Comparison of ENCODE assay signal across 8 mouse cellular contexts in genomic region chr19:46762291-46762991, GRCm38 (mm10). TPM values are rescaled to one million over a fixed set of nuclear protein-coding genes. Genes with fewer than 3 reads are reported as not detected.
DNase-seq lines count a peak whose midpoint lies in the region; ATAC-seq lines count a peak whose summit lies in the region.

No protein-coding gene starts in this region.

- WGBS in heart, embryonic 14.5 days: 1% methylated on average over 50 of the region's 50 CpGs
- under 1% methylated on average over 50 of the region's 50 CpGs for WGBS in liver, embryonic 16.5 days (ENCODE audit: insufficient replicate concordance)

- H3K4me2 ChIP-seq in heart, embryonic 14.5 days (ENCODE audit: low read length): peak overlapping the region; percentile 100
- H3K4me2 ChIP-seq in liver, embryonic 16.5 days (ENCODE audit: low read depth, low read length): peak overlapping the region; percentile 100

- ATAC-seq in heart, embryonic 14.5 days (ENCODE audit: insufficient number of reproducible peaks, insufficient read depth, low FRiP score, low read depth): no peak
- no peak for ATAC-seq in liver, embryonic 16.5 days (ENCODE audit: low read depth)

- no peaks in the 10 kb centered on the region for H3K9me3 ChIP-seq in heart, embryonic 14.5 days (ENCODE audit: control insufficient read depth, low read length)
- no peaks in the 10 kb centered on the region for H3K9me3 ChIP-seq in liver, embryonic 16.5 days (replicated peaks; ENCODE audit: control insufficient read depth, low read length)

- H3K9ac ChIP-seq in heart, embryonic 14.5 days (ENCODE audit: low read length): peak overlapping the region; percentile 81
- H3K9ac ChIP-seq in liver, embryonic 16.5 days (ENCODE audit: low read depth, low read length): peak overlapping the region; percentile 87

- no peak overlapping the region for H3K27ac ChIP-seq in heart, embryonic 14.5 days (replicated peaks in 1 of 2; ENCODE audit: control insufficient read depth in 1 of 2, insufficient read depth in 1 of 2, low read depth in 2 of 2, low read length in 2 of 2)
- H3K27ac ChIP-seq in liver, embryonic 16.5 days (ENCODE audit: low read length): no peak overlapping the region

- peak overlapping the region; percentile 81 to 88 for H3K4me3 ChIP-seq in heart, embryonic 14.5 days (ENCODE audit: control insufficient read depth in 1 of 2, insufficient read depth in 1 of 2, low read depth in 1 of 2, low read length in 2 of 2)
- peak overlapping the region; percentile 99 for H3K4me3 ChIP-seq in liver, embryonic 16.5 days (ENCODE audit: low read depth, low read length)

- H3K27me3 ChIP-seq in heart, embryonic 14.5 days (ENCODE audit: control insufficient read depth, insufficient read depth, low read length): no peaks in the 10 kb centered on the region
- peaks cover 14% of the 10 kb centered on the region; the same call in 1 of the 2 replicates for H3K27me3 ChIP-seq in liver, embryonic 16.5 days (ENCODE audit: control insufficient read depth, insufficient read depth, low read depth, low read length)

- peaks cover 0 to 6% of the 10 kb centered on the region in 2 experiments; a peak in 3 of 4 replicates for H3K4me1 ChIP-seq in heart, embryonic 14.5 days (ENCODE audit: control insufficient read depth in 2 of 2, insufficient read depth in 2 of 2, low read length in 2 of 2)
- H3K4me1 ChIP-seq in liver, embryonic 16.5 days (ENCODE audit: control insufficient read depth, low read depth, low read length): peaks cover 32% of the 10 kb centered on the region

- DNase-seq in 3134 (ENCODE audit: extremely low read depth, insufficient read length, low spot score): peak; percentile 46
- DNase-seq in R1 (ENCODE audit: low read depth, low spot score): peak; percentile 61
- peak; percentile 54 for DNase-seq in embryo, embryonic 9.5 days (ENCODE audit: extremely low spot score)
- DNase-seq in kidney, postnatal 25 days: peak; percentile 18 to 53
- peak; percentile 12 for DNase-seq in ovary, postnatal 14 days (ENCODE audit: low spot score)
- peak; percentile 16 to 27 for DNase-seq in urinary bladder, postnatal 36 days (ENCODE audit: low spot score in 2 of 2)

- H3K36me3 ChIP-seq in heart, embryonic 14.5 days (ENCODE audit: control insufficient read depth, insufficient read depth, low read length): no peaks in the 10 kb centered on the region
- no peaks in the 10 kb centered on the region for H3K36me3 ChIP-seq in liver, embryonic 16.5 days (ENCODE audit: control insufficient read depth, insufficient read depth)

RNA-seq across cellular contexts. Expression of gene Cnnm2, which starts 1.0 kb away (rescaled TPM):
- 2.9 and 3.2 TPM in 2 replicates for polyA plus RNA-seq in heart, embryonic 14.5 days (2014; fragmentation: Nextera tagmentation; extraction: Ambion mirVana)
- polyA plus RNA-seq in liver, embryonic 16.5 days (2015; fragmentation: Nextera tagmentation; extraction: Ambion mirVana): 1.2 and 1.4 TPM in 2 replicates

RNA-seq across cellular contexts. Expression of gene As3mt, which starts 55.2 kb away (rescaled TPM):
- 49.8 and 55.5 TPM in 2 replicates for polyA plus RNA-seq in heart, embryonic 14.5 days (2014; fragmentation: Nextera tagmentation; extraction: Ambion mirVana)
- 18.2 and 18.6 TPM in 2 replicates for polyA plus RNA-seq in liver, embryonic 16.5 days (2015; fragmentation: Nextera tagmentation; extraction: Ambion mirVana)
